Mouse (Mus musculus) bone marrow macrophage, adult 2 months (primary cell): ENCODE results near the gene Aqp3. TPM values are rescaled to one million over a fixed set of nuclear protein-coding genes. Genes with fewer than 3 reads are reported as not detected.

Experiments used
- H3K27ac ChIP-seq: 2 replicates; pipeline ENCODE4 v1.5.1; 2012; ENCODE audit warnings: low read depth, low read length; ENCODE audit not compliant: insufficient read depth
- H3K4me1 ChIP-seq: 2 replicates; pipeline ENCODE4 v1.6.1; 2012; ENCODE audit warnings: low read length; ENCODE audit not compliant: control insufficient read depth, insufficient read depth
- H3K4me3 ChIP-seq: 2 replicates; pipeline ENCODE4 v1.5.1; 2012; ENCODE audit warnings: mild to moderate bottlenecking, low read length, moderate library complexity; ENCODE audit not compliant: insufficient read depth
- CTCF ChIP-seq: IDR thresholded peaks from 2 replicates; pipeline ENCODE4 v1.5.1; 2012; ENCODE audit warnings: low read depth, mild to moderate bottlenecking, low read length, moderate library complexity
- POLR2A ChIP-seq: IDR thresholded peaks from 2 replicates; pipeline ENCODE4 v1.6.1; 2012; ENCODE audit warnings: mild to moderate bottlenecking, low read depth, low read length, borderline replicate concordance
- polyA plus RNA-seq: library from polyadenylated mRNA; stranded (reverse); fragments of >200 nt; gene quantifications from 2 replicates; pipeline ENCODE4 v1.2.4, GENCODE M21; 2012; ENCODE audit not compliant: missing spikeins, insufficient read depth, insufficient read length

Aqp3 gene
- polyA plus RNA-seq, 1 experiment = not detected

DNA sequence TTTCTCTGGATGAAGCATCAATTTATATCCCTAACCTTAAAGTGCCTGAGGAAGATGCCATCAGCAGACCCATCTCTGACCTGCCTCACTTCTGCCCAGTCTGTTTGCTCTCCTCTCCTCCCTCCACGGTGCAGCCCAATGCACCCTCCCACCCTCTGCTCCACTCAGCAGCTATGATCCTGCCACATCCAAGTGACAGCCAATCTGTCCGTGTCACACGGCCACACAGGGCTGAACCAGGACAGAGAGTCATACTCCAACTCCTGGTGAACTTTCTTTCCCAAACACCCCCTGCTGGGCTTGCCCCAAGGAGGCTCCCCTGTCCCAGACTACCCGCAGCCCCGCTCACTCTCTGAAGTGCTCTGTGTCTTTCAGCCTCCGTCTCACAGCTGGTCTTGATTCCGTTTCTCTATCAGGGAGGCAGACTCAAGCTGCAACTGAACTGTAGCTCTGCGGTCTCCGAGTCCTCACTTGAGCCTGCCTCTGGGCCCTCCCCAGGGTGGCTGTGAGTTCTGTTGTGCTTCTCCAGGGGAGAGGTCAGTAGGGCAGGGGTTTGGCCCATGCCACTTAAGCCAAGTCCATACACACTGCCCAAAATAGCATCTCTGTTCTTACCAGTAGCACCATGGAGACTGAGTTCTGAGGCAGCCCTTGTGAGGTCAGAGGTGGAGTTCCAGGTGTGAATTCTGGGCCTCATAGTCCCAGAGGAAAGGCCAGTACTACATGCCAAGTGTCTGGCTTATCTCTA is 50.3 kb downstream of the Aqp3 start, which contains the start of gene Aqp7:
Aqp7 (minus strand) TSS at position 616 of the 748 bp plus-strand sequence.
- H3K27ac ChIP-seq = no peak within 1 kb of the TSS
- H3K4me3 ChIP-seq = no peak within 1 kb of the TSS
- H3K4me1 ChIP-seq = peaks cover 11% of the 10 kb centered on the region
- TF ChIP-seq CTCF = no peak
- TF ChIP-seq POLR2A = no peak

DNA sequence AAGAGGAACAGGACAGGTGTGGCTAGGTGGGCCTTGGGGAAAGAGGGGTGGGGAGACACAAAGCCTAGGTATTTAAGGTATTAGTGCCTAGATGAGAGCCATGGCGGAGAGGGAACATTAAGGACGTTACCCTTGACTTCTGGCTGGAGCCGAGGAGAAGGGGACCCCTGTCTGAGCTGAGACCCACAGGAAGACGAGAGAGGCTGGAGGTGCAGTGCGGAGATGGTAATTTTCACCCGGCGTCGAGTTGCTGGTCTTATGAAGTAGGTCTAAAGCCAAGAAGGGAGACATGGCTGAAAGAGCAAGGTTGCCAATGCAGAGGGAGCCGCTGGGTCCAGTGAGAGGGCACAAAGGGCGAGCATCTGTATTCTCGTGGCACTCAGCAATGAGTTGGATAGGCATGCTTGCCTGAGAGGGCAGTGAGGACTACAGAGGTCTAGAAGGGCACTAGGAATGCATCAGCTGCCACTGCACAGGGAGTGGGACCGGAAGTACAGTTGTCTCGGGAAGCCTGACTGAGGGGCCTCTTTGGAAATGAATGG is 51.7 kb downstream of the Aqp3 start:
- H3K4me1 ChIP-seq = peaks cover 11% of the 10 kb centered on the region
- H3K4me3 ChIP-seq = no peak overlapping the region
- no peak for TF ChIP-seq CTCF
- TF ChIP-seq POLR2A = no peak
- H3K27ac ChIP-seq = no peak overlapping the region

DNA sequence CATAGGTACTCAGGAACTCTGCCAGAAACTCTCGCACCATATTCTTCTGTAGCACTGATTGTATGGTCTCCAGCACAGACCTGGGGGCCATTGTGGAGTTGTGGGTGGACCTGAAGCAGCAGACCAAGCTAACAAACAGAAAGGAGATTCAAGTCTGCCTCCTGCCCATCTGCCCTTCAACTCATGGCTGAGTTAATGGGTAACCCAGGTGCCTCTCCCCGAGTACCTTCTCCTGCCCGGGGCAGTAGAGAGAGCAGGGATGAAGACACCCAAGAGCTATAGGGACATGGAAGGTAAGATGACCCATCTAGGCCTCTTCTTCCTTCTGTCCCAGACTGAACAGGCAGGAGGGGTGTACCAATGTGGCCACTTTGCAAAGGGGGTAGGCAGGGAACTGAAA is 52.7 kb downstream of the Aqp3 start:
- TF ChIP-seq POLR2A (no peak), CTCF (no peak)
- no peak overlapping the region for H3K4me3 ChIP-seq
- H3K27ac ChIP-seq = no peak overlapping the region
- H3K4me1 ChIP-seq = peaks cover 5% of the 10 kb centered on the region

DNA sequence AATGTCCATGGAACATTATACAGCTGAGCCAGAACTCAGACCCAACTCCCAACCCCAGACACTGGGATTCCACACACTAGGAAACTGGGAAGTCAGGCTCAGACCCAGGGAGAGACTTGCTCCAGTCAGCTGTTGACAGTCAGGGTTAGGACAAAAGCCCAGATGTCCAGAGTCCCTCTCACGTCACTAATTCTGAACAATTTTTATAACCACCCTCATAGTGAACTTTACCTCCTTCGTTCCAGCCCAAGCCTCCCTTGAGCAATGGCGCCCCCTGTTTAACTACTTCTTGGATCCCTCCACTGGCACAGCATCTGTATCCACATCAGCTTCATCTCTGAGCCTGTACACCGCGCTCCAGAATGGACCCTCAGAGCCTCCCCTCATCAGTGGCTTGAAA is 54.0 kb downstream of the Aqp3 start:
- TF ChIP-seq POLR2A (no peak), CTCF (no peak)
- H3K4me3 ChIP-seq = no peak overlapping the region

DNA sequence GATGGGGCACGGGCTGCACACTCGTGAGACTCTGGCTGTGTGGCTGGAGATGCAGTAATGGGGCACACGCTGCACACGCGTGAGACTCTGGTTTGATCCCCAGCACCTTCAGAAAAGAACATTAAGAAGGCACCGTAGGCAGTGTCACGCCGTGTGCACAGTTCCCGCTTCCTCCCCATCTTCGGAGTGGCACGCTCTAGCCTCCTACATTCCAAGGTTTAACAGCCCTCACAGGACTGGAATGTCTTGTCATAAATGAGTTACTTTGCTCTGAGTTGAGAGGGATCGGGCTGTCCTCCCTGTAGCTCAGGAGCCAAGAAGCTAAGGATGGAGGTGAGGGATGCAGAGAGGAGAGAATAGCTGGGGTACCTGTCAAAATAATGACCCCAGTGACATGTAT is 55.1 kb downstream of the Aqp3 start:
- H3K27ac ChIP-seq = no peak overlapping the region
- H3K4me3 ChIP-seq = no peak overlapping the region
- H3K4me1 ChIP-seq = no peaks in the 10 kb centered on the region
- no peak for TF ChIP-seq CTCF
- no peak for TF ChIP-seq POLR2A

More for the DNA sequence above, 54.0 kb downstream of the Aqp3 start:
- Histone ChIP-seq H3K27ac (no peak overlapping the region), H3K4me1 (peaks cover 5% of the 10 kb centered on the region)

Other genes with a start within 250 kb of the Aqp3 start
- gene B4galt1, start 244.2 kb downstream of the Aqp3 start, polyA plus RNA-seq = 75.9 and 77.7 TPM in 2 replicates
- not detected in 2 replicates for gene Spink4, start 178.1 kb downstream of the Aqp3 start, polyA plus RNA-seq
- 141 and 155 TPM in 2 replicates for gene Bag1, start 149.9 kb downstream of the Aqp3 start, polyA plus RNA-seq
- 128 and 135 TPM in 2 replicates for gene Chmp5, start 149.8 kb downstream of the Aqp3 start, polyA plus RNA-seq
- 38.5 and 38.8 TPM in 2 replicates for gene Nfx1, start 127.3 kb downstream of the Aqp3 start, polyA plus RNA-seq
- not detected in 2 replicates for gene Aqp7, start 50.0 kb downstream of the Aqp3 start, polyA plus RNA-seq
- 11.8 and 12.6 TPM in 2 replicates for gene Nol6, start 26.3 kb upstream of the Aqp3 start, polyA plus RNA-seq
- 129 and 135 TPM in 2 replicates for gene Ube2r2, start 37.6 kb upstream of the Aqp3 start, polyA plus RNA-seq
- 30.6 and 37.2 TPM in 2 replicates for gene Ubap2, start 177.0 kb upstream of the Aqp3 start, polyA plus RNA-seq
- gene Dcaf12, start 216.7 kb upstream of the Aqp3 start, polyA plus RNA-seq = 47.2 and 47.4 TPM in 2 replicates